Mouse (Mus musculus): ENCODE results near the gene 4932438H23Rik. TPM values are rescaled to one million over a fixed set of nuclear protein-coding genes. Genes with fewer than 3 reads are reported as not detected.

The 4932438H23Rik gene
- polyA plus RNA-seq, 1 experiment: 1.6 TPM

DNA sequence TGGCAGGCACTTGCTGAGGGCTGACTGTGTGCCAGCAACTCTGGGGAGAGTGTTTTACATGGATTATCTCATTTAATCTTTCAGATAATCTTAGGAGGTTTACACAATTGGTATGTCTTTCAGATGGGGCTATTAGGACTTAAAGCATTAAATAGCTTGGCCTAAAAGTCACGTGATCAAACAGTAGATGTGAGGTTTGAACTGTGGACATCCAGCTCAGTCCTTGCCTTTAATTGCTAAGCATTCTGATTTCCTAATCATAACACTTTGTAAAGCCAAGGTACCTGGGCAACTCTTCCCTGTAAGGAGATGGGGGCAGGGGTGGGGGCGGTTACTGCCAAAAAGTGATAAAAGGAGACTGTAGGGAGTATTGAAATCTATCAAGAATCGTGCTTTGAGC is 41.7 kb upstream of the 4932438H23Rik start:
- Histone ChIP-seq H3K27ac (ENCODE audit: insufficient read depth, low read depth, low read length) (no peak overlapping the region), H3K36me3 (ENCODE audit: control insufficient read depth, insufficient read depth, low read length) (no peaks in the 10 kb centered on the region), H3K27me3 (ENCODE audit: control insufficient read depth, insufficient read depth, low read length) (peaks cover 19% of the 10 kb centered on the region; the same call in 1 of the 2 replicates), H3K4me3 (ENCODE audit: low read depth, low read length) (no peak overlapping the region), H3K4me1 (ENCODE audit: control insufficient read depth, insufficient read depth, insufficient read length, low read length) (no peaks in the 10 kb centered on the region)
- no peak for TF ChIP-seq CTCF (IDR thresholded peaks at IDR 0.05; ENCODE audit: extremely low read depth, insufficient read length, insufficient replicate concordance, low read depth, low read length)
- no peak for TF ChIP-seq POLR2A (IDR thresholded peaks at IDR 0.05; ENCODE audit: low read depth, low read length)
- WGBS: 69% methylated on average over 3 of the region's 3 CpGs

- TF ChIP-seq POLR2A (IDR thresholded peaks at IDR 0.05; ENCODE audit: low read depth, low read length): no peak
- TF ChIP-seq CTCF (IDR thresholded peaks at IDR 0.05; ENCODE audit: extremely low read depth, insufficient read length, insufficient replicate concordance, low read depth, low read length): no peak
- no peaks in the 10 kb centered on the region for H3K4me1 ChIP-seq (ENCODE audit: control insufficient read depth, insufficient read depth, insufficient read length, low read length)
- WGBS: 85% methylated on average over 15 of the region's 15 CpGs
- no peak overlapping the region for H3K4me3 ChIP-seq (ENCODE audit: low read depth, low read length)
- no peaks in the 10 kb centered on the region for H3K27me3 ChIP-seq (ENCODE audit: control insufficient read depth, insufficient read depth, low read length)
- no peaks in the 10 kb centered on the region for H3K36me3 ChIP-seq (ENCODE audit: control insufficient read depth, insufficient read depth, low read length)
- H3K27ac ChIP-seq (ENCODE audit: insufficient read depth, low read depth, low read length): no peak overlapping the region
Measured at GRCm38 (mm10) chr16:91129916-91130315, 35.0 kb upstream of the 4932438H23Rik start.

DNA sequence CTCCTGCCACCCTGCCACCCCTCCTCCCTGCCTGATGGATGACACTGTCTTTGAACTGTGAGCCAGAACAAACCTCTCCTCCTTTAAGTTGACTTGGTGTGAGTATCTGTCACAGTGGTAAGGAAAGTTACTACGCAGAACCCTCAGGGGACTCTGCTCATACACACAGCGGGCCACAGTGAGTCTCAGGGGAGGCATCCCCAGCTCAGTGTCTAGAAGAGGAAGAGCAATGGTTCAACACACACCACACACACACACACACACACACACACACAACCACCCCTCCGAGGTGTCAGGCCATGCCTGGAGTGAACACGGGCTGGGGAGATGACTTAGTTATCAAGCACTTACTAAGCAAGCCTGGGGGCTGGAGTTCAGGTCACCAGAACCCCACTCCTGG is 33.5 kb upstream of the 4932438H23Rik start:
- Histone ChIP-seq H3K36me3 (ENCODE audit: control insufficient read depth, insufficient read depth, low read length) (no peaks in the 10 kb centered on the region), H3K27ac (ENCODE audit: insufficient read depth, low read depth, low read length) (no peak overlapping the region), H3K4me1 (ENCODE audit: control insufficient read depth, insufficient read depth, insufficient read length, low read length) (no peaks in the 10 kb centered on the region), H3K27me3 (ENCODE audit: control insufficient read depth, insufficient read depth, low read length) (no peaks in the 10 kb centered on the region), H3K4me3 (ENCODE audit: low read depth, low read length) (no peak overlapping the region)
- TF ChIP-seq CTCF (IDR thresholded peaks at IDR 0.05; ENCODE audit: extremely low read depth, insufficient read length, insufficient replicate concordance, low read depth, low read length): no peak
- no peak for TF ChIP-seq POLR2A (IDR thresholded peaks at IDR 0.05; ENCODE audit: low read depth, low read length)
- 77% methylated on average over 4 of the region's 4 CpGs for WGBS

- 70% methylated on average over 8 of the region's 8 CpGs for WGBS
- H3K4me3 ChIP-seq (ENCODE audit: low read depth, low read length): no peak overlapping the region
- no peaks in the 10 kb centered on the region for H3K27me3 ChIP-seq (ENCODE audit: control insufficient read depth, insufficient read depth, low read length)
- H3K27ac ChIP-seq (ENCODE audit: insufficient read depth, low read depth, low read length): no peak overlapping the region
- no peaks in the 10 kb centered on the region for H3K4me1 ChIP-seq (ENCODE audit: control insufficient read depth, insufficient read depth, insufficient read length, low read length)
- no peaks in the 10 kb centered on the region for H3K36me3 ChIP-seq (ENCODE audit: control insufficient read depth, insufficient read depth, low read length)
- TF ChIP-seq POLR2A (IDR thresholded peaks at IDR 0.05; ENCODE audit: low read depth, low read length) (no peak), CTCF (IDR thresholded peaks at IDR 0.05; ENCODE audit: extremely low read depth, insufficient read length, insufficient replicate concordance, low read depth, low read length) (no peak)
Measured at GRCm38 (mm10) chr16:91126734-91127524, 32.0 kb upstream of the 4932438H23Rik start.

DNA sequence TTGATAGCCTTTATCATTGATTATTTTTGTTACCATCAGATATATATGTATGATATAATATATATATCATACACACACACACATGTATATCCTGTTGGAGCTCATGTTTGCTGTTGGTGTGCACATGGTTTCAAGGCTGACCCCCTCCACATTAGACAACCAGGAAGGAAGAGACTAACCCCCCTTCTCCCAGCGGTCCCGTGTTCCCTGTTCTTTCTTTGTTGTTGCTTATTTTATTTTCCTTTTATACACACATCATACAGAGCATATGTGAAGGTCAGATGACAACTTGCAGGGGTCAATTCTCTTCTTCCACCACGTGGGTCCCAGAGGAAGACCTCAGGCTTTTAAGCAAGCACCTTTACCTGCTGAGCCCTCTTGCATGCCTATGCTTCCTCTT is 29.3 kb upstream of the 4932438H23Rik start:
- no peak overlapping the region for H3K4me3 ChIP-seq (ENCODE audit: low read depth, low read length)
- no peak overlapping the region for H3K27ac ChIP-seq (ENCODE audit: insufficient read depth, low read depth, low read length)
- H3K4me1 ChIP-seq (ENCODE audit: control insufficient read depth, insufficient read depth, insufficient read length, low read length): no peaks in the 10 kb centered on the region
- 65% methylated on average over 3 of the region's 3 CpGs for WGBS
- H3K36me3 ChIP-seq (ENCODE audit: control insufficient read depth, insufficient read depth, low read length): no peaks in the 10 kb centered on the region
- TF ChIP-seq POLR2A (IDR thresholded peaks at IDR 0.05; ENCODE audit: low read depth, low read length) (no peak), CTCF (IDR thresholded peaks at IDR 0.05; ENCODE audit: extremely low read depth, insufficient read length, insufficient replicate concordance, low read depth, low read length) (no peak)
- H3K27me3 ChIP-seq (ENCODE audit: control insufficient read depth, insufficient read depth, low read length): no peaks in the 10 kb centered on the region

- WGBS: 78% methylated on average over 1 of the region's 1 CpGs
- Histone ChIP-seq H3K4me1 (ENCODE audit: control insufficient read depth, insufficient read depth, insufficient read length, low read length) (no peaks in the 10 kb centered on the region), H3K36me3 (ENCODE audit: control insufficient read depth, insufficient read depth, low read length) (no peaks in the 10 kb centered on the region), H3K27me3 (ENCODE audit: control insufficient read depth, insufficient read depth, low read length) (no peaks in the 10 kb centered on the region), H3K27ac (ENCODE audit: insufficient read depth, low read depth, low read length) (no peak overlapping the region), H3K4me3 (ENCODE audit: low read depth, low read length) (no peak overlapping the region)
- TF ChIP-seq CTCF (IDR thresholded peaks at IDR 0.05; ENCODE audit: extremely low read depth, insufficient read length, insufficient replicate concordance, low read depth, low read length) (no peak), POLR2A (IDR thresholded peaks at IDR 0.05; ENCODE audit: low read depth, low read length) (no peak)
Measured at GRCm38 (mm10) chr16:91123821-91124220, 28.9 kb upstream of the 4932438H23Rik start.

DNA sequence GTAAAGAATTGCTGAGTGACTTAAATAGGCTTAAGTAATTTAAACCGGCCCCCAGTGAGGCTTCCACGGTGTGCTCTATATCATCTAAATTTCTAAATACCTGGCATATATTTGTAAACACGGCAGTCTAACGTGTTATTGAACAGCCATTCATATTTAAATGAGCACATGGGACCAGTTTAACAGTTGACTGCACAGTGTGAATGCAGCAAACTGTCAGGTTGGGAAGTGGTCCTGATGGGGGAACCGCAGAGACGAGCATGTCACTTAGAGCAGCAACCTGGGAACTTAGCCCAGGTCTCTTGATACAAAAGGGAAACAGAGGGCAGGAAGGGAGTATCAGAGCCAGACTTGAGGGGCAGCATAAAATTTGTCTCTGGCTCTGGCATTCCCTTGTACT is 25.0 kb upstream of the 4932438H23Rik start:
- Histone ChIP-seq H3K4me3 (ENCODE audit: low read depth, low read length) (no peak overlapping the region), H3K27me3 (ENCODE audit: control insufficient read depth, insufficient read depth, low read length) (no peaks in the 10 kb centered on the region), H3K4me1 (ENCODE audit: control insufficient read depth, insufficient read depth, insufficient read length, low read length) (no peaks in the 10 kb centered on the region), H3K36me3 (ENCODE audit: control insufficient read depth, insufficient read depth, low read length) (no peaks in the 10 kb centered on the region), H3K27ac (ENCODE audit: insufficient read depth, low read depth, low read length) (no peak overlapping the region)
- WGBS: 83% methylated on average over 6 of the region's 6 CpGs
- TF ChIP-seq CTCF (IDR thresholded peaks at IDR 0.05; ENCODE audit: extremely low read depth, insufficient read length, insufficient replicate concordance, low read depth, low read length) (no peak), POLR2A (IDR thresholded peaks at IDR 0.05; ENCODE audit: low read depth, low read length) (no peak)
